Mouse (Mus musculus) thymus, adult 2 months (tissue): ENCODE data around the gene Avpi1.

Experiments used
- CTCF ChIP-seq: fragments of 200-500 bp; IDR thresholded peaks from 2 replicates; pipeline ENCODE4 v1.5.1; 2012; ENCODE audit warnings: mild to moderate bottlenecking, control low read depth, low read length, moderate library complexity, borderline replicate concordance; ENCODE audit not compliant: control insufficient read depth, poor library complexity, insufficient read depth; ENCODE audit errors: extremely low read depth
- POLR2A ChIP-seq: fragments of 200-500 bp; IDR thresholded peaks from 2 replicates; pipeline ENCODE4 v1.6.1; 2012; ENCODE audit warnings: mild to moderate bottlenecking, low read length, control low read depth, moderate library complexity; ENCODE audit not compliant: control insufficient read depth, poor library complexity, insufficient read depth; ENCODE audit errors: extremely low read depth

DNA sequence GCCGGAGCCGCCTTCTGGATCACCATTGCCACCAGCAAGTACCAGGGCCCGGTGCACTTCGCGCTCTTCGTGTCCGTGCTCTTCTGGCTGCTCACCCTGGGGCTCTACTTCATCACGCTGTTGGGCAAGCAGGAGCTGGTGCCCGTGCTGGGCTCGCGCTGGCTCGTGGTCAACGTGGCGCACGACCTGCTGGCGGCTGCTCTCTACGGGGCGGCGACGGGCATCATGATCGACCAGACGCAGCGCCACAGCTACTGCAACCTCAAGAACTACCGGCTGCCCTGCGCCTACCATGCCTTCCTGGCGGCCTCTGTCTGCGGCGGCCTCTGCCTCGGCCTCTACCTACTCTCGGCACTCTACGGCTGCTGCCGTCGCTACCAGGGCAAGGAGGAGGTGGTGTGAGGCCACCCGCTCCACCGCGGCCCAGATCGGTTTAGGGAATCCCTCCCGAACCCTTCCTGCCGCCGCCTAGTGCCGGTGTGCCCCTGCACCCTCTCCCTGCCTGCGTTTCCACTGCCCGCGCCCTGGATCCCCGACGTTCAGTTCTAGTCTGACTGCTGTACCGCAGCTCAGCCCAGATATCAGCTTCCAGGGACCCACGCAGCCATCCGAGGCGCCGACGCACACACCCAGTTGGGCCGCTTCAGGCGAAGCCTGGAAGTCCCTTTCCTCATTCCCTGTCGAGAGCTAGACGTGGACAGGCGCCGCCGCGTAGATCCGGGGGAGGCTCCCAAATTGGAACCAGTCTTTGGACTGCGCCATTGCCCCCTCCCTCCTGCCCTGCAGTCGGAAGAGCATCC lies 19.1 kb upstream of the Avpi1 start:
- no peak for TF ChIP-seq CTCF
- TF ChIP-seq POLR2A, result 0 out of 2 replicates have a peak, but pooled peaks have one; percentile 14
